Mouse (Mus musculus) testis, adult 2 months (tissue): ENCODE measurements around the gene Arglu1. TPM values are rescaled to one million over a fixed set of nuclear protein-coding genes. Genes with fewer than 3 reads are reported as not detected.

Experiments used
- H3K27ac ChIP-seq: fragments of 200-500 bp; 2 replicates; pipeline ENCODE4 v1.5.1; 2012; ENCODE audit warnings: low read depth, low read length; ENCODE audit not compliant: control insufficient read depth, insufficient read depth
- H3K27me3 ChIP-seq: fragments of 200-500 bp; 2 replicates; pipeline ENCODE4 v1.6.1; 2012; ENCODE audit warnings: mild to moderate bottlenecking, low read length, moderate library complexity; ENCODE audit not compliant: control insufficient read depth, insufficient read depth
- H3K36me3 ChIP-seq: fragments of 200-500 bp; 2 replicates; pipeline ENCODE4 v1.6.1; 2012; ENCODE audit warnings: mild to moderate bottlenecking, low read length; ENCODE audit not compliant: control insufficient read depth, insufficient read depth
- H3K4me1 ChIP-seq: fragments of 200-500 bp; 2 replicates; pipeline ENCODE4 v1.6.1; 2012; ENCODE audit warnings: low read length; ENCODE audit not compliant: control insufficient read depth, insufficient read depth
- H3K4me3 ChIP-seq: fragments of 200-500 bp; 2 replicates; pipeline ENCODE4 v1.5.1; 2012; ENCODE audit warnings: low read depth, mild to moderate bottlenecking, low read length, moderate library complexity, mixed read lengths; ENCODE audit not compliant: control insufficient read depth
- CTCF ChIP-seq: fragments of 200-500 bp; IDR thresholded peaks from 2 replicates; pipeline ENCODE4 v1.5.1; 2012; ENCODE audit warnings: low read depth, mild to moderate bottlenecking, inconsistent platforms, low read length, moderate library complexity; ENCODE audit not compliant: control insufficient read depth, insufficient read depth, insufficient replicate concordance
- POLR2A ChIP-seq: fragments of 200-500 bp; IDR thresholded peaks from 2 replicates; pipeline ENCODE4 v1.6.1; 2012; ENCODE audit warnings: low read depth, mild to moderate bottlenecking, inconsistent platforms, low read length, moderate library complexity; ENCODE audit not compliant: control insufficient read depth
- polyA plus RNA-seq: library from polyadenylated mRNA; depleted of rRNA; stranded (reverse); fragments of >200 nt; gene quantifications from 2 replicates; pipeline ENCODE4 v1.2.3, GENCODE M21; 2012; rRNA removed

Gene Arglu1
- polyA plus RNA-seq, 1 experiment, result 28.4 TPM

- Histone ChIP-seq H3K36me3 (no peaks in the 10 kb centered on the region), H3K4me3 (peak overlapping the region; percentile 72), H3K27me3 (no peaks in the 10 kb centered on the region)
Measured at GRCm38 (mm10) chr8:8619221-8620194, 70.8 kb downstream of the Arglu1 start.

More at GRCm38 (mm10) chr8:8619221-8620194, 70.8 kb downstream of the Arglu1 start:
- no peak overlapping the region for H3K27ac ChIP-seq
- TF ChIP-seq POLR2A (no peak), CTCF (no peak)
- H3K4me1 ChIP-seq, result peaks cover 10% of the 10 kb centered on the region

Other genes starting within 250 kb of the Arglu1 start
- gene Efnb2, start 29.3 kb downstream of the Arglu1 start, polyA plus RNA-seq, result 3.4 and 5.4 TPM in 2 replicates